Comparison of ENCODE assay signal across 8 mouse cellular contexts in the genomic region with DNA sequence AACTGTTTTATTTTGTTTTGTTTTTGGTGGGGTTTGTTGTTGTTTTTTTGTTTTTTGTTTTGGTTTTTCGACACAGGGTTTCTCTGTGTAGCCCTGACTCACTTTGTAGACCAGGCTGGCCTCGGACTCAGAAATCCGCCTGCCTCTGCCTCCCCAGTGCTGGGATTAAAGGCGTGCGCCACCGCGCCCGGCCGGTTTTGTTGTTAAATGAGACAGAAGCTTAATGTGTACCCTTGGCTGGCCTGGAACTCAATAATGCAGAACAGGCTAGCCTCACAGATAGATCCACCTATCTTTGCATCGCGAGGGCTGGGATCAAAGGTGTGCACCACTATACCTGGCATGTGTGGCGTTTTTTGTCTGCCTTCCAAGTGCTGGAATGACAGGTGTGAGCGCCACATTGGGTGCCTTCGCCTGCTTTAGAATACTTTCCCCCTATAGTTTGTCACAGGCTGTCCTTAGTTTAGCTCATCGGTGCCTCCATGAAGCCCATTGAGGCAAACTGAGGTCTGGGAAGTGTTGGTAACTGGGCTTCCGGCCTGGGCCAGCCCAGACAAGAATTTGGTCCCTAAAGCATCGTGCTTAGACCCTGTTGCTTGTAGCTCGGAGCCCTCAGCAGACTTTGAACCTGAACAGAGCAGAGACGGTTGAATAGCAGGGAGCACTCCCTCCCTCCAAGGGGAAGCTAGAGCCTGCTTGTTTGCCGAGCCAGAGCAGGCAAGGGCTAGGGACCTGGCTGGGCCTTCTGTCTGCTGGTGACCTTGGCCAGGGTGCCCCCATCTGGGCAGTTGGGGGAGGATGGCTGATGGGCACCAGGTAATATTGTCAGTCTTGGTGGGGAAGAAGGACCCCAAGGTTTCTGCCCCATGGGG. TPM values are rescaled to one million over a fixed set of nuclear protein-coding genes. Genes with fewer than 3 reads are reported as not detected.
A peak's percentile ranks its signal among the peaks of the same experiment; 100 is the strongest.
DNase-seq lines count a peak whose midpoint lies in the region; ATAC-seq and TF ChIP-seq lines count a peak whose summit lies in the region.

No protein-coding gene starts in this region.

- ATAC-seq in intestine, embryonic 14.5 days (replicated peaks; ENCODE audit: low FRiP score, low TSS enrichment, low read depth): no peak; the same call in 1 of the 2 replicates
- ATAC-seq in liver, postnatal 0 days: no peak

- H3K4me1 ChIP-seq in intestine, embryonic 14.5 days (replicated peaks; ENCODE audit: control insufficient read depth, insufficient read depth, low read length): peaks cover 23% of the 10 kb centered on the region
- peaks cover 26% of the 10 kb centered on the region for H3K4me1 ChIP-seq in liver, postnatal 0 days (ENCODE audit: insufficient read depth)

- peak overlapping the region; percentile 91 for H3K4me2 ChIP-seq in intestine, embryonic 14.5 days (ENCODE audit: low read length)
- H3K4me2 ChIP-seq in liver, postnatal 0 days (ENCODE audit: low read depth, low read length): peak overlapping the region; percentile 89

- H3K4me3 ChIP-seq in intestine, embryonic 14.5 days (ENCODE audit: low read depth, low read length): peak overlapping the region; percentile 87
- peak overlapping the region; percentile 93 for H3K4me3 ChIP-seq in liver, postnatal 0 days (ENCODE audit: low read depth, low read length)

- no peaks in the 10 kb centered on the region for H3K27me3 ChIP-seq in intestine, embryonic 14.5 days (replicated peaks; ENCODE audit: control insufficient read depth, insufficient read depth, low read length)
- H3K27me3 ChIP-seq in liver, postnatal 0 days (ENCODE audit: insufficient read depth, low read length): no peaks in the 10 kb centered on the region

- 32% methylated on average over 20 of the region's 20 CpGs for WGBS in intestine, embryonic 14.5 days
- WGBS in liver, postnatal 0 days (ENCODE audit: insufficient replicate concordance): 41% methylated on average over 20 of the region's 20 CpGs

- no peaks in the 10 kb centered on the region for H3K9me3 ChIP-seq in intestine, embryonic 14.5 days (ENCODE audit: control insufficient read depth, low read length)
- H3K9me3 ChIP-seq in liver, postnatal 0 days (ENCODE audit: low read length): no peaks in the 10 kb centered on the region

- 0 out of 2 replicates have a peak, but pooled peaks have one; percentile 24 for TF ChIP-seq CTCF in liver, postnatal 0 days (IDR thresholded peaks at IDR 0.05; ENCODE audit: low read depth)

- DNase-seq in heart, adult 11 months: peak; percentile 95
- no peak for DNase-seq in heart, postnatal 10 days
- peak; percentile 68 for DNase-seq in cerebellum, adult 9-11 months
- peak; percentile 64 for DNase-seq in intestine, embryonic 14.5 days (ENCODE audit: low spot score)
- no peak for DNase-seq in liver, postnatal 0 days
- DNase-seq in thymus, postnatal 36 days: no peak
- no peak for DNase-seq in thymus, postnatal 4 days
- DNase-seq in layer of hippocampus, adult 9-11 months: no peak

- H3K36me3 ChIP-seq in intestine, embryonic 14.5 days (ENCODE audit: control insufficient read depth, insufficient read depth, low read length): peaks cover 33% of the 10 kb centered on the region
- H3K36me3 ChIP-seq in liver, postnatal 0 days (replicated peaks; ENCODE audit: insufficient read depth, low read length): peaks cover 4% of the 10 kb centered on the region; the same call in 1 of the 2 replicates

- peak overlapping the region; percentile 83 for H3K9ac ChIP-seq in intestine, embryonic 14.5 days (ENCODE audit: low read length)
- H3K9ac ChIP-seq in liver, postnatal 0 days (replicated peaks): peak overlapping the region; percentile 89

- no peak for TF ChIP-seq EP300 in liver, postnatal 0 days (IDR thresholded peaks at IDR 0.05; ENCODE audit: low read depth)

- no peak overlapping the region for H3K27ac ChIP-seq in intestine, embryonic 14.5 days (ENCODE audit: low read depth)
- peak overlapping the region; percentile 82; the same call in 1 of the 2 replicates for H3K27ac ChIP-seq in liver, postnatal 0 days (ENCODE audit: low read depth)

- intact Hi-C loops in heart, postnatal 10 days (cut with DNase I): loop anchor here (10.0 kb wide), 1 partner anchor 55 kb away; no protein-coding TSS in a partner anchor

RNA-seq across cellular contexts. Expression of a gene that starts 0.9 kb away (rescaled TPM):
- total RNA-seq in heart, postnatal 10 days (2021): 10 to 100 TPM; 13.3 to 15.2 TPM
- polyA plus RNA-seq in intestine, embryonic 14.5 days (2014; fragmentation: Nextera tagmentation; extraction: Ambion mirVana): 23.3 and 24.4 TPM in 2 replicates
- polyA plus RNA-seq in liver, postnatal 0 days (2015; fragmentation: Nextera tagmentation; extraction: Ambion mirVana): 4.8 and 5.7 TPM in 2 replicates

RNA-seq across cellular contexts. Expression of a gene that starts 12.3 kb away (rescaled TPM):
- 10 to 100 TPM; 38.2 to 38.7 TPM for total RNA-seq in heart, postnatal 10 days (2021)
- polyA plus RNA-seq in intestine, embryonic 14.5 days (2014; fragmentation: Nextera tagmentation; extraction: Ambion mirVana): 15.4 and 16.3 TPM in 2 replicates
- 9.0 and 9.1 TPM in 2 replicates for polyA plus RNA-seq in liver, postnatal 0 days (2015; fragmentation: Nextera tagmentation; extraction: Ambion mirVana)

Comparison
In these comparisons a context has a peak if more than half of its experiments do, and no peak if none do; other contexts are left out.
1. DNase-seq: peak in heart, adult 11 months (single experiment), cerebellum, adult 9-11 months (single experiment) and intestine, embryonic 14.5 days (single experiment); none in heart, postnatal 10 days (0 of 2), liver, postnatal 0 days (single experiment), thymus, postnatal 36 days (0 of 2), thymus, postnatal 4 days (single experiment) and layer of hippocampus, adult 9-11 months (single experiment).